Mouse (Mus musculus) small intestine, adult 2 months (tissue): ENCODE results near the gene Etfbkmt.

Experiments
- CTCF ChIP-seq: fragments of 200-500 bp; IDR thresholded peaks from 2 replicates; pipeline ENCODE4 v1.5.1; 2012; ENCODE audit warnings: low read depth, mild to moderate bottlenecking, control low read depth, inconsistent platforms, low read length, moderate library complexity, mixed read lengths; ENCODE audit not compliant: insufficient replicate concordance, insufficient read length; ENCODE audit errors: extremely low read depth
- POLR2A ChIP-seq: fragments of 200-500 bp; IDR thresholded peaks from 2 replicates; pipeline ENCODE4 v1.6.1; 2012; ENCODE audit warnings: low read depth, mild to moderate bottlenecking, control low read depth, inconsistent platforms, low read length, moderate library complexity

DNA sequence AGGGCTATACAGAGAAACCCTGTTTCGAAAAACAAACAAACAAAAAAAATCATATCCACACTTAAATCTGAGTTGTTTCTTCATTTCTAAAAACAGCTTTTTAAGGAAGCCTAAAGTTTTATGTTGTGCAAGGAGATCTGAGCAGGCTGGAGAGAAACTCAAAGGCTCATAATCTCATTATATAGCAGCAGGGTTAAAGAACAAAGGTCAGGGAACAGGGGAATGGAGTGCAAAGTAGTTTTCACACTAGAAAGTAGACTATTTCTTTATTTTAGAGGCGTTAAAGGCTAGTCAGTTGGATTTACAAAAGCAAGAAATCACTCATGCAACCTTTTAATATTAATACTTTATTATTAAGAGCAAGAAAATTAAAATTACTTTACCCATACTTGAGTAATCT, 43.4 kb upstream of the Etfbkmt start:
- TF ChIP-seq POLR2A (no peak), CTCF (no peak)
